Mouse (Mus musculus): ENCODE results near the gene Unc13d. TPM values are rescaled to one million over a fixed set of nuclear protein-coding genes. Genes with fewer than 3 reads are reported as not detected.
A peak's percentile ranks its signal among the peaks of the same experiment; 100 is the strongest.
"Not testable (repeated sequence)": the region's sequence is repeated elsewhere in the genome, so short reads cannot be mapped to it uniquely, and the experiment has no call there.

Unc13d gene
- polyA plus RNA-seq, 1 experiment from 2014 or later: 0.80 TPM

DNA sequence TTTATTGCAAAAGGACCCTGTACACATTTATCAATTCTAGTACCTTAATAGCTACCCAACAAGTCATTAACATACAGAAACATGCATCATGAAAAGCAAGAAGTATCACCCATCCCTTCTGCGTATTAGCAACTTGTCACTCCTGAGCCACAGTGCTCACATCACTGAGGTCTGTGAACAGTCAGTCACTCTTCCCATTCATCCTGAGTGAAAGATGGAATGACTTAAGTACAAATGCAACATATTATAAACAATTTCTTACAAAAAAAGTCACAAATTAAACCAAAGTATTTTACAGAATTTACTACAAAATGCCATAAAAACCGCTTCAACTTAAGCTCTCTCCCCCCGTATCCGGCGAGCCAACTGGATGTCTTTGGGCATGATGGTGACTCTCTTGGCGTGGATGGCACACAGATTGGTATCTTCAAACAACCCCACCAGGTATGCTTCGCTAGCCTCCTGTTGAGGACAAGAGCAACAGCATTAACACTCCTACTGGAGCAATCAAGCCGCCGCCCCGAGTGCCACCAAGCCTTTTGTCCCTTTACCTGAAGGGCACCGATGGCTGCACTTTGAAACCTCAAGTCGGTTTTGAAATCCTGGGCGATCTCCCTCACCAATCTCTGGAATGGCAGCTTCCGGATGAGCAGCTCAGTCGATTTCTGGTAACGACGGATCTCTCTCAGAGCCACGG, 54.5 kb downstream of the Unc13d start:
- not testable (repeated sequence) for H3K4me1 ChIP-seq (ENCODE audit: control insufficient read depth, insufficient read depth, low read depth, low read length); H3K9me3 ChIP-seq (ENCODE audit: control insufficient read depth, low read length); H3K27me3 ChIP-seq (replicated peaks; ENCODE audit: control insufficient read depth, insufficient read depth, low read length); H3K36me3 ChIP-seq (ENCODE audit: control insufficient read depth, insufficient read depth, low read length); ATAC-seq
- H3K9ac ChIP-seq (ENCODE audit: low read depth, low read length): peak overlapping the region; percentile 88
- 4% methylated on average over 17 of the region's 18 CpGs for whole genome bisulfite sequencing
- H3K27ac ChIP-seq (ENCODE audit: low read depth, low read length): peak overlapping the region; percentile 98
- peak overlapping the region; percentile 52 for H3K4me2 ChIP-seq (ENCODE audit: low read length)
- H3K4me3 ChIP-seq (ENCODE audit: low read length): peak overlapping the region; percentile 63

DNA sequence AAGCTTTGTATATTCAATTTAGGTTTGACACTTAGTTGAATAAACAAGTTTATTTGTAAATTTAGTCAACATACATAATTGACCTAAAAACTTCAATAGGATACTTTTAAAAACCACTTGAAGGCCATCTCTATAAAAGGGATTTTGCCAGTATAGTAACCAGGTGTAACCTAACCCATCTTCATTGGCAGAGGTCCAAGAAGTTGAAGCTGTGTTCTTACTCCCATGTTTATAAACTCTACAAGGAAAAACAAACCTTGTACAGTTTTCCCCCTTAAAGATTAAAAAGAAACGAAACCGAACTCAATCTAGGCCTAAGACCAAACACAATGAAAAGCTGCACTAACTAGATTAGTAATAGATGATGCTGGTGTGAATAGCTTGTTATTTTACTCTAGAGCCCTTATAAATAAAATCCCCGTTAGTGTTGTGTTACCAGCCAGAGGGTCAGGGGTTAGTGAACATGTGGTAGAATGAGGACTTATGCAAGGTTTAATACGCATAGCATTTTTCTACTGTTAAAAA, 55.4 kb downstream of the Unc13d start:
- 55% methylated on average over 4 of the region's 4 CpGs for WGBS
- no peaks in the 10 kb centered on the region for H3K27me3 ChIP-seq (replicated peaks; ENCODE audit: control insufficient read depth, insufficient read depth, low read length)
- ATAC-seq: no peak

DNA sequence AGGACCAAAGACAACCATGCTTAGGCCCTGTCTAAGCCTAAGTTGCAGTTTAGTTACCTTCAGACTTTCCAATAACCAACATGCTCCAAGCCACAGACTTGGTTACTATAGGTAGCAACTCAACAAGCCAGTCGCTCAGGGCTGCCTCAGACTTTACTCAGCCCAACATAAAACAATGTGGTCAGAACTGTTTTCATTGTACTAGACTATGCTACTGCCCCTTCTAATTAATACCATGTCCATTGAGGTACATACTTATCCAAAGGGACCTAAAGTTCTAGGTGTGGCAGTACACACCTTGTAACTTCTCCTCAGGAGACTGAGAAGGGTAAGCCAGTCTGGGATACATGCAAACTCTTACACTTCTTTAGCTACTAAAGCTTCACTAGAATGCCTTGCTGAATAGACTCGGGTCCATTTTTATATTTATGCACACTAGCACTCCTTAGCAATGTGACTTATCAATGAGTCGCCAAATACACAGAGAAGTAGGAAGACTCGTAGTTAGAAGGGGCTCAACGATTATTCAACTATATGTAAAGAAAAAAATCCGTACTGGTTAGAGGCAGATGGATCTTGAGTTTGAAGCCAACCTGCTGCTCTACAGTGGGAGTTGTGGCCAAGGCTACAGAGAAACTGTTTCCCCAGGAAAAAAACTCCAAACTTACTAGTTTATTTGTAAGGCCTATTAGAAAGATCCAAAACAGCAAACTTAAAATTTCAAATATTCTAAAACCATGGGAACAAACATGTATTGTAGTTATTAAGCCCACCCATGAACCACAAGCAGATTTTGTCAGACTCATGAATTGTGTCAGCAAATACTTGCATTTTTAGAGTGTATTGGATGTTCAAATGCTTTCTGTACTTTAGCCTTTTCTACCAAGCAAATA, 56.2 kb downstream of the Unc13d start:
- peaks cover 7% of the 10 kb centered on the region; the same call in 1 of the 2 replicates for H3K36me3 ChIP-seq (ENCODE audit: control insufficient read depth, insufficient read depth, low read length)
- H3K9ac ChIP-seq (ENCODE audit: low read depth, low read length): no peak overlapping the region
- peaks cover 10% of the 10 kb centered on the region for H3K4me1 ChIP-seq (ENCODE audit: control insufficient read depth, insufficient read depth, low read depth, low read length)
- H3K27me3 ChIP-seq (replicated peaks; ENCODE audit: control insufficient read depth, insufficient read depth, low read length): no peaks in the 10 kb centered on the region
- ATAC-seq: no peak
- no peaks in the 10 kb centered on the region for H3K9me3 ChIP-seq (ENCODE audit: control insufficient read depth, low read length)
- WGBS: 80% methylated on average over 6 of the region's 6 CpGs
- H3K4me3 ChIP-seq (ENCODE audit: low read length): peak overlapping the region; percentile 25
- peak overlapping the region; percentile 76 for H3K4me2 ChIP-seq (ENCODE audit: low read length)
- no peak overlapping the region for H3K27ac ChIP-seq (ENCODE audit: low read depth, low read length)

More for the DNA sequence above, 55.4 kb downstream of the Unc13d start:
- Histone ChIP-seq H3K4me1 (ENCODE audit: control insufficient read depth, insufficient read depth, low read depth, low read length) (peaks cover 10% of the 10 kb centered on the region), H3K27ac (ENCODE audit: low read depth, low read length) (no peak overlapping the region), H3K36me3 (ENCODE audit: control insufficient read depth, insufficient read depth, low read length) (peaks cover 7% of the 10 kb centered on the region; the same call in 1 of the 2 replicates), H3K9ac (ENCODE audit: low read depth, low read length) (no peak overlapping the region), H3K9me3 (ENCODE audit: control insufficient read depth, low read length) (no peaks in the 10 kb centered on the region), H3K4me3 (ENCODE audit: low read length) (peak overlapping the region; percentile 40), H3K4me2 (ENCODE audit: low read length) (peak overlapping the region; percentile 76)

DNA sequence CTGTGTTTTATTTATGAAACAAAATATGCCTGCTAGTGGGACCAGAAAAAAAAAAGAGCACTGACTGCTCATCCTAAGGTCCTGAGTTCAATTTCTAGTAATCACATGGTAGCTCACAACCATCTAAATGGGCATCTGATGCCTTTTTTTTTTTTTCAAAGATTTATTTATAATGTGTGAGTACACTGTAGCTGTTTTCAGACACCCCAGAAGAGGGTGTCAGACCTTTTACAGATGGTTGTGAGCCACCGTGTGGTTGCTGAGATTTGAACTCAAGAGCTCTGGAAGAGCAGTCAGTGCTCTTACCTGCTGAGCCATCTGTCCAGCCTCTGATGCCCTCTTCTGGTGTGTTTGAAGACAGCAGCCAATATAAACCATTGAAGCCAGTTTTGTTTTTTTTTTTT, 57.2 kb downstream of the Unc13d start:
- Histone ChIP-seq H3K4me3 (ENCODE audit: low read length) (no peak overlapping the region), H3K9me3 (ENCODE audit: control insufficient read depth, low read length) (no peaks in the 10 kb centered on the region), H3K27ac (ENCODE audit: low read depth, low read length) (no peak overlapping the region), H3K9ac (ENCODE audit: low read depth, low read length) (no peak overlapping the region), H3K27me3 (replicated peaks; ENCODE audit: control insufficient read depth, insufficient read depth, low read length) (no peaks in the 10 kb centered on the region), H3K4me2 (ENCODE audit: low read length) (no peak overlapping the region), H3K4me1 (ENCODE audit: control insufficient read depth, insufficient read depth, low read depth, low read length) (peaks cover 10% of the 10 kb centered on the region), H3K36me3 (ENCODE audit: control insufficient read depth, insufficient read depth, low read length) (peaks cover 7% of the 10 kb centered on the region; the same call in 1 of the 2 replicates)
- ATAC-seq: no peak
- 46% methylated on average over 1 of the region's 1 CpGs for WGBS

DNA sequence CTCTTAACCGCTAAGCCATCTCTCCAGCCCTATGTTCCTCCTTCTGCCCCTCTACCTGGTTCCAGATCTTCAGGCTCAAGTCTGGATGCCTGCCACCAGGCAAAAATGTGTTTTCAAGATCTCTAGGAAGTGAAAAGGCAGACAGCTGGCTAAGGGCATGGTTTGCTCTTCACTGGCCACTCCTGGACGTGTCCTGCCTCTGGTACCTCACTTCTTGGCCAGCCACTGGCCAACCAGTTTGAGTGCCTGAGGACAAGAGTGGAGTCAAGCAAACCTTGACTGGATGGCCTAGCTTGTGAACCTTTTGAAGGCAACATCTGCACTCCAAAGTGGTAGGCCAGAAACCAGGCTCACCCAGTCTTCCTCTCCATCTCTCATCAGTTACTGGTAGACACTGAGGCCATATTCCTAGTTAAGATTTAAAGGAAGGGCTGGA, 57.8 kb downstream of the Unc13d start:
- no peak overlapping the region for H3K4me2 ChIP-seq (ENCODE audit: low read length)
- H3K4me3 ChIP-seq (ENCODE audit: low read length): no peak overlapping the region
- peaks cover 7% of the 10 kb centered on the region; the same call in 1 of the 2 replicates for H3K36me3 ChIP-seq (ENCODE audit: control insufficient read depth, insufficient read depth, low read length)
- no peaks in the 10 kb centered on the region for H3K27me3 ChIP-seq (replicated peaks; ENCODE audit: control insufficient read depth, insufficient read depth, low read length)
- WGBS: 74% methylated on average over 2 of the region's 2 CpGs
- peaks cover 10% of the 10 kb centered on the region for H3K4me1 ChIP-seq (ENCODE audit: control insufficient read depth, insufficient read depth, low read depth, low read length)
- no peak overlapping the region for H3K27ac ChIP-seq (ENCODE audit: low read depth, low read length)
- ATAC-seq: no peak
- no peaks in the 10 kb centered on the region for H3K9me3 ChIP-seq (ENCODE audit: control insufficient read depth, low read length)
- no peak overlapping the region for H3K9ac ChIP-seq (ENCODE audit: low read depth, low read length)

DNA sequence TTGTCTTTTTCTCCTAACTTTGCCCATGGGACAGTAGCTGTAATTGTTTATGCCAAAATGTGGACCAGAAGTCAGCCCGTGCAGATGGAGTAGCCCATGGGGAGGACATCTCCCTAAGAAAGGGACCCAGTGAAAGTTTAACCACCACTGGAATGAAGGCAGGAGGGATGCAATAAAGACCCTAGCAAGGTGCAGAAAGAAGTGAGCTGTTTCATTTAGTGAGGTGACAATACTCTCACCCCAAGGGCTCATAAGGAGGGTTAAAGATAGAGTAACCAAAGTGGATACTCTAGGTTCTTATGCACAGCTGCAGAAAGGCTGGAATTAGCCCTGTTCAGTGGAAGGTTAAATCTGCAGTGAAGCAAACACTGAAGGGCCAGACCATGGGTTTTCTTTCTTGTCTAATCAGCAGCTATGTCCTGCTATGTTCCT, 58.4 kb downstream of the Unc13d start:
- 37% methylated on average over 1 of the region's 1 CpGs for WGBS

DNA sequence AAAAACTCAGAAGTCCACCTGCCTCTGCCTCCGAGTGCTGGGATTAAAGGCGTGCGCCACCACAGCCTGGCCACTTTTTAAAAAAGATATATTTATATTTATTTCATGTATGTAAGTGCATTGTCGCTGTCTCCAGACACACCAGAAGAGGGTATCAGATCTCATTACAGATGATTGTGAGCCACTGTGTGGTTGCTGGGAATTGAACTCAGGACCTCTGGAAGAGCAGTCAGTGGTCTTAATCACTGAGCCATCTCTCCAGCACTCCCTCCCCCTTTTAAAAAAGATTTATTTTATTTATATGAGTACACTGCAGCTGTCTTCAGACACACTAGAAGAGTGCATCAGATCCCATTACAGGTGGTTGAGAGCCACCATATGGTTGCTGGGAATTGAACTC, 58.9 kb downstream of the Unc13d start:
- H3K9ac ChIP-seq (ENCODE audit: low read depth, low read length); H3K4me2 ChIP-seq (ENCODE audit: low read length); H3K9me3 ChIP-seq (ENCODE audit: control insufficient read depth, low read length); H3K4me1 ChIP-seq (ENCODE audit: control insufficient read depth, insufficient read depth, low read depth, low read length); H3K27me3 ChIP-seq (replicated peaks; ENCODE audit: control insufficient read depth, insufficient read depth, low read length); H3K27ac ChIP-seq (ENCODE audit: low read depth, low read length); ATAC-seq; H3K4me3 ChIP-seq (ENCODE audit: low read length); H3K36me3 ChIP-seq (ENCODE audit: control insufficient read depth, insufficient read depth, low read length): not testable (repeated sequence)
- 91% methylated on average over 4 of the region's 4 CpGs for WGBS

More for the DNA sequence above, 58.4 kb downstream of the Unc13d start:
- H3K4me1 ChIP-seq (ENCODE audit: control insufficient read depth, insufficient read depth, low read depth, low read length): peaks cover 10% of the 10 kb centered on the region
- H3K4me2 ChIP-seq (ENCODE audit: low read length): no peak overlapping the region
- no peaks in the 10 kb centered on the region for H3K27me3 ChIP-seq (replicated peaks; ENCODE audit: control insufficient read depth, insufficient read depth, low read length)
- ATAC-seq: no peak
- H3K4me3 ChIP-seq (ENCODE audit: low read length): no peak overlapping the region
- no peaks in the 10 kb centered on the region for H3K9me3 ChIP-seq (ENCODE audit: control insufficient read depth, low read length)
- H3K36me3 ChIP-seq (ENCODE audit: control insufficient read depth, insufficient read depth, low read length): peaks cover 7% of the 10 kb centered on the region; the same call in 1 of the 2 replicates
- H3K9ac ChIP-seq (ENCODE audit: low read depth, low read length): no peak overlapping the region
- no peak overlapping the region for H3K27ac ChIP-seq (ENCODE audit: low read depth, low read length)

DNA sequence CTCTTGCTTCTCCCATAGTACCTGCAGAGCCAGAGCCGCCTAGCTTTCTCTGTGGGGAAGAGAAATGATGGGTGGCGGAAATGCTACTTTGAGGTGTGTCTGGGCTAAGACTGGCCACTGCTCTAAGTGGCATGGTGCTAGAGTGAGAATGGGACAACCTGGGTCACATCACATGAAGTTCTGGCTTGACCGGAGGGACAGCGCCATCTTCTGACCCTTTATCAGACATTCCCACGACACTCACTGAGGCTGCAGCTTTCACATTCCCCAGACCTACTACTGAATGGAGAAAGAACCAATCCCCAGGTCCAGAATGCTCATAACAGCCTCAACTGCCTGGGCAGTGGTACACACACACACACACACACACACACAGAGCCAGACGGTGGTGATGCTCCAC, 59.7 kb downstream of the Unc13d start:
- H3K9ac ChIP-seq (ENCODE audit: low read depth, low read length): no peak overlapping the region
- H3K4me2 ChIP-seq (ENCODE audit: low read length): no peak overlapping the region
- H3K4me1 ChIP-seq (ENCODE audit: control insufficient read depth, insufficient read depth, low read depth, low read length): peaks cover 10% of the 10 kb centered on the region
- no peaks in the 10 kb centered on the region for H3K9me3 ChIP-seq (ENCODE audit: control insufficient read depth, low read length)
- H3K27me3 ChIP-seq (replicated peaks; ENCODE audit: control insufficient read depth, insufficient read depth, low read length): no peaks in the 10 kb centered on the region
- 22% methylated on average over 6 of the region's 6 CpGs for WGBS
- H3K4me3 ChIP-seq (ENCODE audit: low read length): no peak overlapping the region
- peak; percentile 32; the same call in 1 of the 2 replicates for ATAC-seq
- peaks cover 7% of the 10 kb centered on the region; the same call in 1 of the 2 replicates for H3K36me3 ChIP-seq (ENCODE audit: control insufficient read depth, insufficient read depth, low read length)
- H3K27ac ChIP-seq (ENCODE audit: low read depth, low read length): no peak overlapping the region

DNA sequence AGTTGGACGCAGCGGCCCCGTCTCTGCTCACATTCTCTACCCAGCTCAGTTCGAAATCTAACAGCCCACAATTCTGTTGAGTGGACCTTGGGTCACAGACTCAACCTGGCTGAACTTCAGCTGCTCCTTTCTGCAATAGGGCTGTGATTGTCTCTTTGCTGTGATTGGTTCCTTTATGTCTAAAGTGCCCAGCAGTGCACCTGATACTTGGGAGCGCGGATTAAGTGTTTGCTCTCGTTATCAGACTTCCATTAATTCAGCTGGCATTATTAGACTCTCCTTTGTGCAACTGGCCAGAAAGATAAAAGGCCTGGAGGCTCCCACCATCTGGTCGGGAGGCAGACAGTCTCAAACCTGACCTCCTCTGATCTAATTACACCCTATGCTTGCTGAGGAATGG, 62.9 kb downstream of the Unc13d start:
- Histone ChIP-seq H3K36me3 (ENCODE audit: control insufficient read depth, insufficient read depth, low read length) (no peaks in the 10 kb centered on the region; the same call in 1 of the 2 replicates), H3K27ac (ENCODE audit: low read depth, low read length) (no peak overlapping the region), H3K4me1 (ENCODE audit: control insufficient read depth, insufficient read depth, low read depth, low read length) (peaks cover 7% of the 10 kb centered on the region; the same call in 1 of the 2 replicates), H3K4me2 (ENCODE audit: low read length) (no peak overlapping the region), H3K4me3 (ENCODE audit: low read length) (no peak overlapping the region), H3K27me3 (replicated peaks; ENCODE audit: control insufficient read depth, insufficient read depth, low read length) (no peaks in the 10 kb centered on the region), H3K9me3 (ENCODE audit: control insufficient read depth, low read length) (no peaks in the 10 kb centered on the region), H3K9ac (ENCODE audit: low read depth, low read length) (no peak overlapping the region)
- ATAC-seq: no peak
- 63% methylated on average over 8 of the region's 8 CpGs for WGBS

Measured in hindbrain, embryonic 16.5 days (tissue).